Mouse (Mus musculus) left cerebral cortex, adult 18-20 months (tissue): ENCODE measurements around the gene Naa25. TPM values are rescaled to one million over a fixed set of nuclear protein-coding genes. Genes with fewer than 3 reads are reported as not detected.

Source experiments
- total RNA-seq, 2 experiments: library from RNA; stranded (reverse); gene quantifications; 2 replicates each; pipeline ENCODE4 v1.2.3; 2021

Naa25 gene
- total RNA-seq, 2 experiments from 2014 or later: 43.2 to 43.4 TPM

Other genes with a start within 250 kb of the Naa25 start
- gene Ptpn11, start 206.5 kb upstream of the Naa25 start, total RNA-seq: 100 to 1,000 TPM in 1 of 2 experiments, 10 to 100 TPM in 1; 96.8 to 105 TPM
- 100 to 1,000 TPM; 457 to 473 TPM for gene Rpl6, start 193.5 kb upstream of the Naa25 start, total RNA-seq
- 100 to 1,000 TPM; 163 to 164 TPM for gene Hectd4, start 177.7 kb upstream of the Naa25 start, total RNA-seq
- 10 to 100 TPM; 79.9 to 84.4 TPM for gene Trafd1, start 12.3 kb upstream of the Naa25 start, total RNA-seq
- 1 to 10 TPM; 6.6 to 6.9 TPM for gene Tmem116, start 54.0 kb downstream of the Naa25 start, total RNA-seq
- 100 to 1,000 TPM; 136 to 145 TPM for gene Erp29, start 54.6 kb downstream of the Naa25 start, total RNA-seq
- gene Adam1b, start 105.5 kb downstream of the Naa25 start, total RNA-seq: under 1 TPM in 1 of 2 experiments, not detected in 1; 0.16 TPM
- gene Adam1a, start 147.5 kb downstream of the Naa25 start, total RNA-seq: 10 to 100 TPM; 11.6 to 11.8 TPM
- not detected for gene Gm42878, start 147.5 kb downstream of the Naa25 start, total RNA-seq
- gene Mapkapk5, start 148.0 kb downstream of the Naa25 start, total RNA-seq: 10 to 100 TPM; 64.6 to 71.1 TPM
- gene Aldh2, start 195.9 kb downstream of the Naa25 start, total RNA-seq: 100 to 1,000 TPM; 128 to 130 TPM
- 1 to 10 TPM; 6.0 to 6.2 TPM for gene Acad12, start 221.0 kb downstream of the Naa25 start, total RNA-seq